Mouse (Mus musculus) CH12.LX (cell line): Measurements from ENCODE around the gene Baiap2l1.

Experiments
- CTCF ChIP-seq, 2 experiments: IDR thresholded peaks in 1 of 2; conservative IDR thresholded peaks in 1 of 2; 2 replicates each; pipeline ENCODE4 v1.5.1; 2011 to 2012; ENCODE audit warnings: low read depth in 2 of 2, low read length in 2 of 2, improper control_type of control experiment in 1 of 2, inconsistent platforms in 1 of 2, mild to moderate bottlenecking in 1 of 2, moderate library complexity in 1 of 2
- EP300 ChIP-seq: IDR thresholded peaks from 2 replicates; pipeline ENCODE4 v1.6.1; 2011; ENCODE audit warnings: low read length, improper control_type of control experiment
- MXI1 ChIP-seq: IDR thresholded peaks from 2 replicates; pipeline ENCODE4 v1.6.1; 2011; ENCODE audit warnings: mild to moderate bottlenecking, low read depth, low read length, improper control_type of control experiment
- TCF12 ChIP-seq: IDR thresholded peaks from 2 replicates; pipeline ENCODE4 v1.6.1; 2014; ENCODE audit warnings: low read depth, mild to moderate bottlenecking, inconsistent platforms, low read length, improper control_type of control experiment
- USF1 ChIP-seq: IDR thresholded peaks from 2 replicates; pipeline ENCODE4 v1.6.1; 2014; ENCODE audit warnings: low read depth, mild to moderate bottlenecking, inconsistent platforms, low read length, improper control_type of control experiment

- TF ChIP-seq USF1 = no peak
- TF ChIP-seq MXI1 = no peak
- no peak for TF ChIP-seq EP300
- TF ChIP-seq CTCF (conservative IDR thresholded peaks at IDR 0.05 in 1 of 2, IDR thresholded peaks at IDR 0.05 in 1 of 2; ENCODE audit: low read depth in 2 of 2, low read length in 2 of 2) = no peak
- TF ChIP-seq TCF12 = no peak
These were observed 141.9 kb downstream of the Baiap2l1 start for GRCm38 (mm10) chr5:144215992-144216391.
